In the genomic region with DNA sequence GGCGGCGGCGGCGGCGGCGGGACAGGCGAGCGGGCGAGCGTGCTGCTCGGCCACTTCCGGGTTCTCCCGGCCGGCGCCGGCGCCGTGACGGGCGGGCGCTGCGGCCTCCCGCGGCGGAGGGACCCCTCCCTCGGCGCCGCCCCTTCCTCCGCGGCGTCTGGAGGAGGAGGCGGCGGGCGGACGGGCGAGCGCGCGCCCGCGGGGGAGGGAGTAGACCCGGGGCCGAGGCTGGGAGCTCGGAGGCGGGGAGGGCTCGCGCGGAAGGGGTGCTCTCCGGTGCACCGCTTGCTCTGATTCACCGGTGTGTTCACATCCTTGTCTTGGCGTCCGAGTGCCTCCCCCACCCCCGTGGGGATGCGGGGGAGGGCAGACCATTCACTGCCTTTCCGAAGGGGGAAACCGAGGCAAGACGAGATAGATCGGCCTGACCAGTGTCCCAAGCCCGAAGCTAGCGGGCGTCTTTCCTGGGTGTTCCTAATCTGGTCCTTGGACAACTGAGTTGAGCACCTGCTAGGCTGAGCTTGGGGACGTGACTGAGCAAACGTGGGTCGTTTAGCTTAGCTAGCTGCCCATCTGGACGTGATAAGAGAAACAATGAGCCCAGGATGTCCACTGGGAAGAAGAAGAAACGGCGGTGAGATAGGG, we compare ENCODE assay signal across 7 mouse cellular contexts. TPM values are rescaled to one million over a fixed set of nuclear protein-coding genes. Genes with fewer than 3 reads are reported as not detected.
DNase-seq lines count a peak whose midpoint lies in the region; ATAC-seq and TF ChIP-seq lines count a peak whose summit lies in the region.

Gene Klhl2 (minus strand): TSS at position 121 of the 645 bp plus-strand sequence.

- TF ChIP-seq CTCF in cortical plate, adult 2 months (IDR thresholded peaks at IDR 0.05; ENCODE audit: extremely low read depth, insufficient read depth, low read length), result no peak

- H3K9ac ChIP-seq in limb, embryonic 14.5 days (ENCODE audit: low read depth, low read length, severe bottlenecking), result peak within 1 kb of the TSS; percentile 78
- H3K9ac ChIP-seq in midbrain, embryonic 16.5 days (ENCODE audit: low read depth, low read length), result peak within 1 kb of the TSS; percentile 89

- H3K36me3 ChIP-seq in limb, embryonic 14.5 days (ENCODE audit: control insufficient read depth, insufficient read depth, low read length), result no peaks in the 10 kb centered on the region
- H3K36me3 ChIP-seq in midbrain, embryonic 16.5 days (ENCODE audit: control insufficient read depth, insufficient read depth, low read length), result no peaks in the 10 kb centered on the region

- H3K4me3 ChIP-seq in cortical plate, adult 2 months (ENCODE audit: insufficient read depth, low read length), result peak within 1 kb of the TSS; percentile 59
- peak within 1 kb of the TSS; percentile 88 for H3K4me3 ChIP-seq in limb, embryonic 14.5 days (replicated peaks; ENCODE audit: low read length)
- H3K4me3 ChIP-seq in midbrain, embryonic 16.5 days (ENCODE audit: low read depth, low read length), result peak within 1 kb of the TSS; percentile 88

- no peaks in the 10 kb centered on the region for H3K27me3 ChIP-seq in limb, embryonic 14.5 days (ENCODE audit: control insufficient read depth, insufficient read depth, low read length)
- H3K27me3 ChIP-seq in midbrain, embryonic 16.5 days (ENCODE audit: control insufficient read depth, insufficient read depth, low read depth, low read length), result no peaks in the 10 kb centered on the region

- H3K4me1 ChIP-seq in cortical plate, adult 2 months (ENCODE audit: control insufficient read depth, insufficient read depth, low read length), result peaks cover 9% of the 10 kb centered on the region
- peaks cover 10% of the 10 kb centered on the region for H3K4me1 ChIP-seq in limb, embryonic 14.5 days (ENCODE audit: control insufficient read depth, insufficient read depth, low read length)
- H3K4me1 ChIP-seq in midbrain, embryonic 16.5 days (ENCODE audit: control insufficient read depth, insufficient read depth, low read length), result peaks cover 21% of the 10 kb centered on the region

- peak; percentile 85 for ATAC-seq in granulocyte monocyte progenitor cell, adult 5-6 weeks (replicated peaks; ENCODE audit: poor library complexity, severe bottlenecking)
- ATAC-seq in limb, embryonic 14.5 days (ENCODE audit: low FRiP score, low read depth), result peak; percentile 90
- peak; percentile 87 for ATAC-seq in midbrain, embryonic 16.5 days

- TF ChIP-seq POLR2A in cortical plate, adult 2 months (IDR thresholded peaks at IDR 0.05; ENCODE audit: extremely low read depth, insufficient read depth, low read length), result peak; percentile 65; the same call in 1 of the 2 replicates
- TF ChIP-seq POLR2A in limb, embryonic 14.5 days (IDR thresholded peaks at IDR 0.05; ENCODE audit: borderline replicate concordance, extremely low read depth, insufficient read depth, insufficient read length), result peak; percentile 68; the same call in 1 of the 2 replicates

- H3K27ac ChIP-seq in cortical plate, adult 2 months (ENCODE audit: insufficient read depth, low read length), result peak within 1 kb of the TSS; percentile 78
- H3K27ac ChIP-seq in limb, embryonic 14.5 days (replicated peaks; ENCODE audit: low read depth, low read length), result peak within 1 kb of the TSS; percentile 48
- peak within 1 kb of the TSS; percentile 93 for H3K27ac ChIP-seq in midbrain, embryonic 16.5 days (ENCODE audit: low read length)

- peak within 1 kb of the TSS; percentile 88 for H3K4me2 ChIP-seq in limb, embryonic 14.5 days (replicated peaks; ENCODE audit: low read depth, low read length, severe bottlenecking)
- peak within 1 kb of the TSS; percentile 59 for H3K4me2 ChIP-seq in midbrain, embryonic 16.5 days (ENCODE audit: low read length)

- 2% methylated on average over 28 of the region's 68 CpGs for WGBS in limb, embryonic 14.5 days
- 1% methylated on average over 58 of the region's 68 CpGs for WGBS in midbrain, embryonic 16.5 days

- no peaks in the 10 kb centered on the region for H3K9me3 ChIP-seq in limb, embryonic 14.5 days (ENCODE audit: control insufficient read depth, low read length)
- H3K9me3 ChIP-seq in midbrain, embryonic 16.5 days (replicated peaks; ENCODE audit: control insufficient read depth, low read length, poor library complexity, severe bottlenecking), result no peaks in the 10 kb centered on the region

- peak; percentile 92 for DNase-seq in adrenal gland, adult 2 months
- peak; percentile 74 for DNase-seq in kidney, adult 11 months
- peak; percentile 76 for DNase-seq in limb, embryonic 14.5 days (ENCODE audit: low spot score)
- peak; percentile 36 to 72 for DNase-seq in spleen, postnatal 10 days (ENCODE audit: low spot score in 2 of 2)

RNA-seq across cellular contexts. Expression of gene Klhl2, which starts in this region (rescaled TPM):
- total RNA-seq in adrenal gland, adult 2 months (2021), result 10 to 100 TPM; 72.8 to 86.4 TPM
- polyA plus RNA-seq in adrenal gland, adult 2 months (2012; rRNA removed), result 13.4 and 13.8 TPM in 2 replicates
- 133 and 138 TPM in 2 replicates for polyA plus RNA-seq in cortical plate, adult 2 months (2012; rRNA removed)
- 7.2 and 14.7 TPM in 2 replicates for total RNA-seq in granulocyte monocyte progenitor cell, adult 5-6 weeks (2014; fragmentation: Nextera tagmentation)
- total RNA-seq in granulocyte monocyte progenitor cell, adult 5-6 weeks (2017), result 15.5 and 16.0 TPM in 2 replicates
- polyA plus RNA-seq in limb, embryonic 14.5 days (2012; rRNA removed), result 11.7 and 12.4 TPM in 2 replicates
- 9.5 and 12.2 TPM in 2 replicates for polyA plus RNA-seq in limb, embryonic 14.5 days (2014; fragmentation: Nextera tagmentation; extraction: Ambion mirVana)
- polyA plus RNA-seq in midbrain, embryonic 16.5 days (2015; fragmentation: Nextera tagmentation; extraction: Ambion mirVana), result 25.3 and 30.9 TPM in 2 replicates

Comparison
In these comparisons a context has a peak if more than half of its experiments do, and no peak if none do; other contexts are left out.
1. Peak in every context shown above with its lines: DNase-seq, ATAC-seq, H3K4me3 ChIP-seq and H3K27ac ChIP-seq.
2. RNA of gene Klhl2 (total RNA-seq): 72.8 to 86.4 TPM in adrenal gland, adult 2 months; 7.2 to 16.0 TPM in granulocyte monocyte progenitor cell, adult 5-6 weeks; every median in the first group is over 4 times any median in the second.